Mouse (Mus musculus) left cerebral cortex, postnatal 14 days (tissue): Measurements from ENCODE around the gene Gm49394. TPM values are rescaled to one million over a fixed set of nuclear protein-coding genes. Genes with fewer than 3 reads are reported as not detected.
A peak's percentile ranks its signal among the peaks of the same experiment; 100 is the strongest.

Experiments used
- DNase-seq, 2 experiments: peaks; one replicate each; pipeline ENCODE4 v3.0.0; 2021 to 2022; ENCODE audit warnings: low spot score in 2 of 2, mixed read lengths in 1 of 2
- intact Hi-C: fragments of 180-260 bp; cut with DNase I; formaldehyde crosslinking; loops from one replicate; pipeline ENCODE4 v1.15.1; 2025
- long read RNA-seq, 2 experiments: library from polyadenylated mRNA; stranded (forward); transcript quantifications; one replicate each; pipeline ENCODE4 v2.0.0; 2021
- total RNA-seq, 2 experiments: library from RNA; stranded (reverse); gene quantifications; 2 replicates each; pipeline ENCODE4 v1.2.3; 2021

Gm49394 gene
- total RNA-seq: under 1 TPM in 1 of 2 experiments, not detected in 1; 0.11 TPM
- long read RNA-seq, experiment 1: 0 reads
- long read RNA-seq, experiment 2, partial matches to known transcripts: 0 of 1 reads
- long read RNA-seq, experiment 2, other reads (novel, unspliced or antisense): 1 of 1 reads

DNA sequence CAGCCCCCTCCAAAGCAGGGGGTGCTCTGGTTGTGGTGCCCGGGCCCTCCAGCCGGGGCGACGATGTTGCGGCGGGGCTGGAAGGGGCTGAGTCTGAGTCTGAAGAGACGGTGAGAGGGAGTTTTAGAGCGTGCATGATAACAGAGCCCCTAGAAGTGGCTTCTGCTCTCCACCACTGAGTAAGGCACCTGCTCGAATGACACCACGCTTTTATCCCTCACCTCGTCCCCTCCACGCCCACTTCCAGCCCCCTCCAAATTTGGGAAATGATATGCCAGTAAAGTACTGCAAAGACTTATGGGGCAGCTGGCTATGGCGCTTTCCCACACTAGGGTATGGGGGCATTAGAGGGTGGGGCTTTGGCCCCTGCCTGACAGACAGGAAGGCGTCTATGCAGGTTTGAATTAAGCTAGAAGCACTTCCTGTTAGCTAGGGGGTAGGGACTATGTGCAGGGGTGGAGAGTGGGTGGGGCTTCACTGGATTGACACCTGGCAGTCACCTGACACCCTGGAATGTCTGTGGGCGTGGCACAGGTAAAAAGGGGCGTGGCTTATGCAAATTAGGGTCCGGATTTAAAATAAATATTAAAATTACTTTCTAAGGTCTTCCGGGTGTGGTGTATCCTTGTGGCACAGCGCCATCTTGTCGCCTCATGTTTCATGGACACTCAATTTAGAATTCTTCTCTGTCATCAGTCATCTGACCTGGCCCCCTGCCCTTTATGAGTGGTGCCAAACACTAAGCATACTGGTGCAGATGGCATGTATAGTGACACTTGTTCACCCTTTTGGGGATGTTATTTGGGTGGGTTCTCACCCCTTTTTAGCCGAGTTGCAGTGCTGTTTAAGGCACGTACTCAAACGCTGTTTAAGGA is at the start of gene Gm49394:
Gm49394 (minus strand) TSS at position 192 of the 875 bp plus-strand sequence.
- no peak for DNase-seq
- intact Hi-C loops: loop anchor here (5.0 kb wide), 1 partner anchor 228 kb away; the partner anchor contains the start of gene Tnni2

DNA sequence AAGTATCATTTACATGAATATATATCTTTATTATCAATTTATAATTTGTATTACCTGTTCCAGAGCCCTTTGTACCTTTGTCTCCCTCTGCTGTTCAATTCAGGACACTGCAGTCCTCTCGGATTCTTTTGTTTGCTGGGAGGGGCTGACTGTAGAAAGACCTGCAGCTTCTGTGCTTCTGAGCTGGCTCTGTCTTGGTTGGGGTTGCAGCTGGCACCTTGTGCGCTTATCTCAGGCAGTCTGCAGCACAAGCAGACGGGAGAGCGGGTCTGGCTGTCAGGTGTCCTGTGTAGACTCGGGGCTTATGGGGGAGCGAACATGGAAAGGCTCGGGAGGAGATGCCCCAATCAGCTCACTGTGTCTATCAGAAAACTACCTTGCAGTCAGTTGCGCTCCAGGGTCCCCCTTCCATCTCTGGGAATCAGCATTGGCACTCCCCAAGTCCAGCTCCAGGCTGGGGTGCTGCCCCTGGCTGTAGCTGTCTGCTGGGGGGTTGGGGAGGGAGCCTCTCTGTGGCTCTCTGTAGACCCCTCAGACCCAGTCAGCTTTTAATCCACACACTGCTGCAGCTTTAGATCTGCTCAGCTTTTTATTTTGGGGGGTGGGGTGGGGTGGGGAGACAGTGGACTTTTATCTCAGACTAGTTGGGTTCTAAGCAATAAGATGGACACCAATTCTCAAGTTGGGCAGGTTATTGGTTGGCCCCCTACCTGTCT is 45.2 kb upstream of the Gm49394 start:
- intact Hi-C loops: no loop called here
- DNase-seq: peak; percentile 10 to 62

DNA sequence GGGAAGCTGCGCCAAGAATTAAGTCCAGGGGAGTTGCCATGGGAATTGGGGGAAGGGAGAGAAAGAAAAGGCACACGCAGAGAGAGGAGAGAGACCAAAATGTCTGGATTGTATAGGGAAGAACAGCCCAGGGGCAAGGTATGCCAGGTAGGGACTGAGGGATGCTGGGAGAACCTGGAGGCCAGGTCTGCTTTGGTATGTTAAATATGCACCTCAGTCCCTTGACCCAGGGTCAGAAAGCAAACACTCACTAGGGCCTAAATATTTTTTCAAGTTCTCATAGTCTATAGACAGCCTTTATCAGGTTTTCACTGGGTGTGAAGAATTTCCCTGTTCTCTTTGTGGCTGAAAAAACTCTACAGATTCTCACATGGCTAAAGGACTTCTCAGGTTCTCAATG is 37.1 kb upstream of the Gm49394 start:
- intact Hi-C loops: no loop called here
- DNase-seq: no peak

DNA sequence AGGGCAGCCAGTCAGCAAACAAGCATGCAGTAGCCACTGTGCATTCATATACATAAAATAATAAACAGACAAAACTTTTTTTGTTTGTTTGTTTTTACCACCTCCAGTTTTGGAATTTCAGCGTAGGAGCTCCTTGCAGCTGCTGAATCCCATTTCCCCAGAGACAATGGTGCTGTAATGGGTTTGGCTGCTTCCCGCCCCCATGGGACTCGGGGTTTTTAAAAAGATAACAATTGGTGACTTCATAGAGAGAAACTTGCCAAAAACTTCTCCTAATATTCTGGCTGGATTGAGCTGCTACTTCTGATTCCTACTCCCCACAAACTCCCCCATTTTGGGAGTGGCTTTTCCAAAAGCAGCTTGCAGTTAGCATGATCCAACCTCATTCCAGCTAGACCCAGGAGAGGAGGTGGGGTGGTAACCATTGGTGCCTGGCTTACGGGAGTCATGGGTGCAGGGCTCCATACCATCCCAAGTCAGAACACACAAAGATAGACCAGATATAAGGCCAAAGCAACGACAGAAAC is 29.7 kb upstream of the Gm49394 start:
- intact Hi-C loops: no loop called here
- no peak for DNase-seq

DNA sequence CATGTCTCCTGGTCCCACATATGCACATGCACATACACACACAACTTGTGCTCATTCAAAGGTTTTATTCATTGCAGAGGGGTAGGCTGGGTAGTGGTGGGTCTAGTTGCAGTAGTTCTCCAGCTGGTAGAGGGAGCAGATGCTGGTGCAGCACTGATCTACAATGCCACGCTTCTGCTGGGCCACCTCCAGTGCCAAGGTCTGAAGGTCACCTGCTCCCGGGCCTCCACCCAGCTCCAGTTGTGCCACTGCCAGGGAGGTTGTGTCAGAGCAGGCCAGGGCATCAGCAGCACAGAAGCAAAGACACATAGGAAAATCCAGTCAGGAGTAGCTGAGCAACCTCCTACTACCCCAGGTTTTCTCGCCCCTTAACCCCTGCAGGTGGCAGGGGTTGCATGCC is 8.9 kb upstream of the Gm49394 start:
- intact Hi-C loops: loop anchor here (5.0 kb wide), 1 partner anchor 346 kb away; no protein-coding TSS in a partner anchor
- no peak for DNase-seq

DNA sequence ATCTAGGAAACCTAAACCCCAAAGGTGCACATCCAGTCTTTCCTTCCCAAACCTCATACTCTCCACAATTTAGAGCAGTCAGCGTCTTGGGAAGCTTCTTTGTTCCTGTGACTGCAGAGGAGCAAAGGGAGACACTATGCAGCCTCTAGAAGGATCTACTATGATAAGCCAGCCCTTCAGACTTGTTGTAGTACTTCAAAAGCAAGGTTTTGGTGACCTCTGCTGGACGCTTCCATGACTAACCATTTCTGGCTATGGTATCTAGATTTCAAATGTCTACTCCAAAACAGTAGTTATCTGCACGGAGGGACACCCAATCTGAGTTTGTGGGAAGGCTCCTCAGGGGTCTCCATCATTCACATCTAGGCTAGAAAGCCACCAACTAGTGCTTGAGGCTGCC is 5.9 kb upstream of the Gm49394 start:
- intact Hi-C loops: loop anchor here (2.0 to 5.0 kb wide), 3 partner anchors 137 to 359 kb away; no protein-coding TSS in a partner anchor
- DNase-seq: peak; percentile 76 to 82

DNA sequence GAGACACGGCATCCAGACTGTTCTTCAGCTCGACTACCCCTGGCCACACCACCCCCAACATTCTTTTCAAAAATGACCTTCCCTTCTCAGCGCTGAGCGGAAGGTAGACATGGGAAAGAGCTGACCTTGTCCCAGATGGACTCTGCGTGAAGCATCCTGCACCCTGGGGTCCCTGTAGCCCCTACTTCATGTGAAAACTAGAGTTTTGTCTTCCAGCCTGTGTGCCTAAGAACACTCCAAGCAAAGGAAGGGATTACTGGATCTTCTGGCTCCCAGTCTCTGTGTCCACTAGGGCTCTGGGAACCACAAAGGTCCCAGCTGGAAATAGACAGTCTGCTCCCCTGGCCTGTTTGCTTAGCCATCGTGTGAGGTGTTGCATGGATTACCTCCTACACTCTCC is 5.4 kb upstream of the Gm49394 start:
- intact Hi-C loops: loop anchor here (2.0 to 5.0 kb wide), 3 partner anchors 136 to 358 kb away; no protein-coding TSS in a partner anchor
- no peak for DNase-seq

DNA sequence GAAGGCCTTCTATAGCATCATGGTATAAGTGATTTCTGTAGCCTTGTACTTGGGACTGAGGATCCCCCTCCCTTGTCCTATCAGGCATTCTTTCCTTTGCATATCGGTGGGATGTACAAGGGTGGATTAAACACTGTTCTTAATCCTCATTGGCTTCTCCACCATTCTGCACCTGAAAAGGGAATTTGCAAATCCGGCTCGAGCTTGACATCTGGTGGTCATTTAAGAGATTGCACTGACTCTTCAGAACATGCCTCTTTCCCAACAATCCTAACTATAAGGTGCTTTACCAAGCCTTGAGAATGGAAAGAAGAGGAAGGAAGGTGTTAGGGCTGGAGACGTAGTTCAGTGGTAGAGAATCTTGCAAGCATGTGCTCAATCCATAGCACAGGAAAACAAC is 2.4 kb upstream of the Gm49394 start:
- peak; percentile 79 to 83 for DNase-seq
- intact Hi-C loops: loop anchor here (1.0 to 5.0 kb wide), 2 partner anchors 62 to 230 kb away; partner anchors contain the start of gene Tnni2

DNA sequence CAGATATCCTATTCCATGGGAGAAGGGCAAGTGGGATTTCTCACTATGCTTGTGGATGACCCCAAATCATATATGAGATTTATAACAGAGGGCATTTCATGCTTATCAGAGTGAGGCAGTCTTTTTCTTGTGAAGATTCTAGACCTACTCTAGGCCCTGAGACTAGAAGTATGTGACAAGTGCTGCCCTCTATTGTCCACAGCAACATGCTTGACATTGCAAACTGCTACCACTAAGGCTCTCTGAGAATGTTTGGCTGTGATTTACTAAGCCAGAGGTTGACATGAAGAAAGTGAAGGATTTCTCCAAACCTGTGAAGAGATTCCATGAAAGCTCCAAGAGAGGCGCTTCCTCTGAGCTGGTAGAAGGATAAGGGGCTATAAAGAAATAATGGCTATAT is 1.3 kb upstream of the Gm49394 start:
- peak in 1 of 2 experiments; percentile 31 for DNase-seq

DNA sequence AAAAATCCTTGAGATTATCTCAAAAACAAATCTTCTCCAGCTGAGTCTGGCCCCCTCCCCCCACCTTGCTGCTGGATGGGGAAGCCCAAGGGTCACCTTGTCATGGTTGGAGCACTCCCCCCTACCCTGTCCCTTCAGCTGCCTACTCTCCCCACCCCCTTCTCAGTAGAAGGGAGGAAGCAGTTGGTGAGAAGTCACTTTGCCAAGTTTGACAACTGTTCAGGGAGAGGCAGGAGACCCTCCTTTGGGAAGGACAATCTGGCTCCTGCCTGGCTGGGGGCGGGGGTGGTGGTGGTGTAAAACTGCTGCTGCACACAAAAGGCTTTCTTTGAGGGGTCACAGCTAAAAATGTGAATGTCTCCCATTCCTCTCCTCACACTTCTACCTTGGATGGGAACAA is 1.4 kb downstream of the Gm49394 start:
- no peak for DNase-seq
- intact Hi-C loops: no loop called here

More for the DNA sequence above, 1.3 kb upstream of the Gm49394 start:
- intact Hi-C loops: loop anchor here (5.0 kb wide), 1 partner anchor 229 kb away; the partner anchor contains the start of gene Tnni2

DNA sequence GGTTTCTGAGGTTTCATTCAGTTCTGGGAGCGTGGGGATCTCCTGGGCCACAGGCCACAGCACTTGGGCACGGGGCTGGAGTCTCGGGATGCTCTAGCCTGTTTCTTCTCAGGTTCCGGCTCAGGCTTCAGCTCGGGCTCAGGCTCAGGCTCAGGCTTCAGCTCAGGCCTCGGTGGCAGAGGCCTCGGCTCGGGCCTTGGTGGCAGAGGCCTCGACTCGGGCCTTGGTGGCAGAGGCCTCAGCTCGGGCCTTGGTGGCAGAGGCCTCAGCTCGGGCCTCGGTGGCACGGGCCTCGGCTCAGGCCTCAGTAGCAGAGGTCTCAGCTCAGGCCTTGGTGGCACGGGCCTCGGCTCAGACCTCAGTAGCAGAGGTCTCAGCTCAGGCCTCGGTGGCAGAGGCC is 2.2 kb downstream of the Gm49394 start:
- DNase-seq: no peak
- intact Hi-C loops: no loop called here

DNA sequence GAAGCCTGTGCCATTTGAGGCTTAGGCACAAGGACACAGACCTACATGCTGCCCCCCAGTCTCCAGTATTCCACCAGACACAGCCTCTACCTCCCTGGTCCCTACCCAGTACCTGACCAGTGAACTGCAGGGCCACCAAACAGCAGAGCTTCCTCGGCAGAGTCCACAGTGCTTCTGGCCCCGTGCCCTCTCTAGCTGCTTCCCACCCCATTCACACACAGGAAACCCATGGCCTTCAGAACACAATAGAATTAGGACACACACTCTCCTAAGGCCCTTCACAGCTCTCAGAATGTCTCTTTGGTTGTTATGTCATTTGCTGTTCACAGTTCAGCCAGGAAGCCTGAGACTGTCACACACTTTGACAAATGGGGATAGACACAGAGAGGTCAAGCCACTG is 3.1 kb downstream of the Gm49394 start, which contains the start of gene Igf2:
Igf2 (minus strand) TSS at position 158 of the 400 bp plus-strand sequence.
- intact Hi-C loops: no loop called here

DNA sequence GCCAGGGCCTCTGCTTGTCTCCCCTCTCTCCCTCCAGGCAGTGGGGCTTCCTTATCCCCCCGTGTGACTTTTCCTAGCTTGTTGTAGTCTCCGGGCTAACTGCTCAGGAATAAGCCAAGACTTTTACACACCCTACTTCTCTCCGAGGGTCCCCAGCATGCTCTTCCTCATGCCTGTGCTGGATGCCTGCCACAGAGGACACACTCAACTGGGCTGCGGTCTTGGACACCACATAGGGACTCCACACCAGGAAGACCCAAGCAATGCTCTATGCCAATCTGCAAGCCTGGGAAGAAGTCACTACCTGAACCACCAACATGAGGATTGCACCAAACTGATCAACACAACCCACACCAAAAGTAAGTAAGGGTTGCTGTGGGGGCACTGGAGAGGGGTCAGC is 3.6 kb downstream of the Gm49394 start:
- DNase-seq: no peak
- intact Hi-C loops: no loop called here

More for the DNA sequence above, 3.1 kb downstream of the Gm49394 start, which contains the start of gene Igf2:
- DNase-seq: no peak

DNA sequence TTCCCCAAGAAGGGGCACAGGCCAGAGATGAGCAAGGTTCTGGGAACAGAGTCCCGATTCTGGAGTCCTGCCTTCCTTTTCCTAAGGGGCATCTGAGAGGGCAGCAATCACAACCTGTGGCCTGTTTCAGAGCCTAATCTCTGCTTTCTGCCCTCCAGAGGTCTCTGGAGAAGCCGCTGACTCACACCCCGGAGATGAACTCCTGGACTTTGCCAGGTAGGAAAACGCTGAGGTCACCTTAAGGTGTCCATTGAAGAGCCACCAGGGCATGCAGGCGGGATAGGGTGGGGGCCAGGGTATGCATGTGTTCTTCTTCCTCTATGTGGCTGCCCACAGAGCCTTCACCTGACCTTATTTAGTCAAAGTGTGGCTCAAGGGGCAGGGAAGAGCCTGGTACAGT is 4.4 kb downstream of the Gm49394 start:
- intact Hi-C loops: no loop called here
- DNase-seq: no peak

DNA sequence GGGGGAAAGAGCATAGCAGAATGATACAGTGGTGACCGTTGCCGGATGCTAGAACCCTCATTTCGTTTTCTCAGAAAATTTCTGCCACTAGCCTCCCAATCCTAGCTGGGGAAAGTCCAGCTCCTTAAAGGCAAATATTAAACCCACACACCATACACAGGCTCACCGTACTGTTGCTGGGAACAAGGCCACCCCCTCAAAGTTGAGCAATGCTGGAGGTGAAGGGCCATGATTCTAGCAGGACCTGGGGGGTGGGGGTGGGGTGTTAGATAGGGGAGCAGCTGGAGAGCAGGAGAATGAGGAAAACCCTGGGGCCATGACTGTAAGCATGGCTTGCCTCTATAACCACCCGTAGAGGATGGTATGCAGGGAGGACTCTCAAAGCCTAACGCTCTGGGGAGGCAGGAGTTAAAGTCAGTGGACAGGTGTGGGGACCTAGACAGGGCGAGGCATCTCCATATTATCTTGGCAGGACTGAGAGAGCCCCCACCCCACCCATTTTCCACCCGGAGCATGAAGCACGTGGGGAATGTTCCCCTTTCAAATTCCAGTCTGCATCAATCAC is 5.2 kb downstream of the Gm49394 start:
- intact Hi-C loops: no loop called here

DNA sequence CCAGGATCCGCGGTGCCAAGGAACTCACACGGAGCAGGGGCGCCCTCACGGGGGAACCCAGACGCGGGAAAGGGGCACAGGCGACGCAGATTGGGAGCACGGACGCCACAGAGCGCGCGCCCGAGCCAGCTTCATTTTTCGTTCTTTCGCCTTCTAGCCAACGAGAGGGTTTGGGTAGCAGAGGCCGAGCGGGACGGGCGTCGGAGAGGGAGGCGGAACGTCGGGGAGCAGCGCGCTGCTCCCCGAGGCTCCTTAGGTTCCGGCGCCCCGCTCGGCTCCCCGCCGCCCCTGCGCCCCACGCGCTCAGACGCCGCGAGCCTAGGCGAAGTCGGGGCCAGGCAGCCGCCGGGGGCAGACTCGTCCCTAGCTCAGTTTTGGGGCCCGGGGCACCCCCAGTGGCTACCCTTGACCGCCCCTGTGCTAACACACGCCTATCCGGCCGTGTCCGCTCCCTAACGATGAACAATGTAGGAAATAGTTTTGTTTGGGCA is 5.8 kb downstream of the Gm49394 start:
- DNase-seq: no peak
- intact Hi-C loops: no loop called here

More for the DNA sequence above, 5.2 kb downstream of the Gm49394 start:
- no peak for DNase-seq

DNA sequence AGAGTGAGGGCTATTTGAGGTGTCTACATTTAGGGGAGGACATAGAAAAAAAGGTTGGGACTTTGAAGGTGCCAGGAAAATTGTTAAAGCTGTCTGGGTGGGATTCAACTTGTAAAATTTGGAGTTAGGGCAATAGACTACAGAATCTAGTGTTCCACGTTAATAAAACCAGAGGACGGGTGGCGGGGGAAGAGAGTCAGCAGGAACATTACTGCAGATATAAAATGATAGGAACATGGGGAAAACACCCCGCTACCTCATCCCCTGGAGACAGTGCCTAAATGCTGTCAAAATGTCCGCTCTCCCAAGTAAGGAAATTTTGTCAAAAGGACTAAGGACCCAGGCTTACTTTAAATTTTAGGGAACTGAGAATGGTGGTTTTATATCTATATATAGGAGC is 6.6 kb downstream of the Gm49394 start:
- intact Hi-C loops: no loop called here
- DNase-seq: no peak

DNA sequence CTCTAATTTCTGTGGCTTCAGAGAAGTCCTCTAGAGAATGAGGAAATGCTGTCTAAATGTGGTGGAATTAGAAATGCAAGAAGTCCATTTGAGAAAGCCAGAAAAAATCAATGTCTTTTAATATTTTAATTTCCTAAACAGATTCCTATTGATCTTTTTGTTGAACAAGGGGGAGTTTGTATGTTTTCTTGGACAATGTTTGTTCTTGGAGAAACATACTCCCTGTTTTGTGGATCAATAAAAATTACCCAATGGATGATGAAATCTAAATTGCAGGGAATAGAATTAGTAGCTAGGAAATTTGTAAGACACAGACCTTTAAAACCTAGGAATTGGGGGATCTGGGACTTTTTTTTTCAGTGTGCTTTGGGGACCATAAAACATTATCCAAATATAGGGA is 7.9 kb downstream of the Gm49394 start:
- intact Hi-C loops: no loop called here
- no peak for DNase-seq

DNA sequence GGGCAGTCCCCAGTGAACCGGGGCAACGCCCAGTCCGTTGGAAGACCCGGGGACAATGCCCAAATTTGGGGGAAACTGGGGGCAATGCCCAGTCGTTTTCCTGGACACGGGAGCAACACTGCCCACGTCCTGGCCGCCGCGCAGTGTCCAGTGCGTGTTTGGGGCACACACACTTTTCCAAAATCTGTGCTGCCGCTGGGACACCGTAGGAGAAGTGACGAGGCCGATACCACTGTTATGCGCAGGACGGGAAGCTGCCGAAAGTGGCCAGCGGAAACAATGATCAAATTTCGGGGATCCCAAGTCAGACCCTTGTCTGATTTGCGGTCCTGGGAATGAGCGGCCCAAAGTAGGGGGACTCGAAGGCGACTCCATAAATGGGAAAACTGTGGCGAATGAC is 8.7 kb downstream of the Gm49394 start:
- no peak for DNase-seq
- intact Hi-C loops: no loop called here
